Mouse (Mus musculus): ENCODE results near the gene Dzip1. TPM values are rescaled to one million over a fixed set of nuclear protein-coding genes. Genes with fewer than 3 reads are reported as not detected.

Gene Dzip1
- polyA plus RNA-seq, 1 experiment: 47.2 TPM

GRCm38 (mm10) chr14:118919025-118919424 lies 6.2 kb downstream of the Dzip1 start:
- no peak for TF ChIP-seq CTCF (IDR thresholded peaks at IDR 0.05; ENCODE audit: low read depth, low read length)
- no peak for TF ChIP-seq EP300 (IDR thresholded peaks at IDR 0.05; ENCODE audit: insufficient read depth, low read depth, low read length)
- no peak for TF ChIP-seq POLR2A (IDR thresholded peaks at IDR 0.05; ENCODE audit: insufficient read depth, low read length)
- peaks cover 3% of the 10 kb centered on the region for H3K36me3 ChIP-seq (ENCODE audit: control insufficient read depth, insufficient read depth, low read length, poor library complexity, severe bottlenecking)
- no peaks in the 10 kb centered on the region for H3K27me3 ChIP-seq (ENCODE audit: control insufficient read depth, insufficient read depth, low read length, poor library complexity, severe bottlenecking)
- H3K4me1 ChIP-seq (ENCODE audit: control insufficient read depth, insufficient read depth, low read length): peaks cover 1% of the 10 kb centered on the region
- no peak overlapping the region for H3K27ac ChIP-seq (ENCODE audit: insufficient read depth, low read length)
- H3K4me3 ChIP-seq (ENCODE audit: low read depth, low read length): no peak overlapping the region
- H3K9me3 ChIP-seq (replicated peaks; ENCODE audit: control insufficient read depth, insufficient read depth, low read length, poor library complexity, severe bottlenecking): no peaks in the 10 kb centered on the region
- H3K9ac ChIP-seq (ENCODE audit: low read depth, poor library complexity, severe bottlenecking): no peak overlapping the region

GRCm38 (mm10) chr14:118913651-118914050 lies 11.6 kb downstream of the Dzip1 start:
- no peaks in the 10 kb centered on the region for H3K27me3 ChIP-seq (ENCODE audit: control insufficient read depth, insufficient read depth, low read length, poor library complexity, severe bottlenecking)
- H3K9me3 ChIP-seq (replicated peaks; ENCODE audit: control insufficient read depth, insufficient read depth, low read length, poor library complexity, severe bottlenecking): no peaks in the 10 kb centered on the region
- peaks cover 4% of the 10 kb centered on the region; the same call in 1 of the 2 replicates for H3K36me3 ChIP-seq (ENCODE audit: control insufficient read depth, insufficient read depth, low read length, poor library complexity, severe bottlenecking)
- H3K27ac ChIP-seq (ENCODE audit: insufficient read depth, low read length): no peak overlapping the region
- H3K4me3 ChIP-seq (ENCODE audit: low read depth, low read length): no peak overlapping the region
- H3K4me1 ChIP-seq (ENCODE audit: control insufficient read depth, insufficient read depth, low read length): no peaks in the 10 kb centered on the region
- H3K9ac ChIP-seq (ENCODE audit: low read depth, poor library complexity, severe bottlenecking): no peak overlapping the region
- TF ChIP-seq EP300 (IDR thresholded peaks at IDR 0.05; ENCODE audit: insufficient read depth, low read depth, low read length) (no peak), POLR2A (IDR thresholded peaks at IDR 0.05; ENCODE audit: insufficient read depth, low read length) (no peak), CTCF (IDR thresholded peaks at IDR 0.05; ENCODE audit: low read depth, low read length) (no peak)

GRCm38 (mm10) chr14:118911521-118911920 lies 13.7 kb downstream of the Dzip1 start:
- TF ChIP-seq POLR2A (IDR thresholded peaks at IDR 0.05; ENCODE audit: insufficient read depth, low read length) (no peak), CTCF (IDR thresholded peaks at IDR 0.05; ENCODE audit: low read depth, low read length) (no peak), EP300 (IDR thresholded peaks at IDR 0.05; ENCODE audit: insufficient read depth, low read depth, low read length) (no peak)
- no peak overlapping the region for H3K9ac ChIP-seq (ENCODE audit: low read depth, poor library complexity, severe bottlenecking)
- peaks cover 4% of the 10 kb centered on the region; the same call in 1 of the 2 replicates for H3K36me3 ChIP-seq (ENCODE audit: control insufficient read depth, insufficient read depth, low read length, poor library complexity, severe bottlenecking)
- H3K4me1 ChIP-seq (ENCODE audit: control insufficient read depth, insufficient read depth, low read length): no peaks in the 10 kb centered on the region
- H3K27ac ChIP-seq (ENCODE audit: insufficient read depth, low read length): no peak overlapping the region
- H3K9me3 ChIP-seq (replicated peaks; ENCODE audit: control insufficient read depth, insufficient read depth, low read length, poor library complexity, severe bottlenecking): no peaks in the 10 kb centered on the region
- no peaks in the 10 kb centered on the region for H3K27me3 ChIP-seq (ENCODE audit: control insufficient read depth, insufficient read depth, low read length, poor library complexity, severe bottlenecking)
- no peak overlapping the region for H3K4me3 ChIP-seq (ENCODE audit: low read depth, low read length)

GRCm38 (mm10) chr14:118910332-118911222 lies 14.7 kb downstream of the Dzip1 start:
- no peaks in the 10 kb centered on the region for H3K4me1 ChIP-seq (ENCODE audit: control insufficient read depth, insufficient read depth, low read length)
- H3K9ac ChIP-seq (ENCODE audit: low read depth, poor library complexity, severe bottlenecking): no peak overlapping the region
- peaks cover 4% of the 10 kb centered on the region; the same call in 1 of the 2 replicates for H3K36me3 ChIP-seq (ENCODE audit: control insufficient read depth, insufficient read depth, low read length, poor library complexity, severe bottlenecking)
- no peaks in the 10 kb centered on the region for H3K9me3 ChIP-seq (replicated peaks; ENCODE audit: control insufficient read depth, insufficient read depth, low read length, poor library complexity, severe bottlenecking)
- TF ChIP-seq POLR2A (IDR thresholded peaks at IDR 0.05; ENCODE audit: insufficient read depth, low read length): no peak
- TF ChIP-seq CTCF (IDR thresholded peaks at IDR 0.05; ENCODE audit: low read depth, low read length): peak; percentile 54
- H3K27ac ChIP-seq (ENCODE audit: insufficient read depth, low read length): no peak overlapping the region
- no peak overlapping the region for H3K4me3 ChIP-seq (ENCODE audit: low read depth, low read length)
- H3K27me3 ChIP-seq (ENCODE audit: control insufficient read depth, insufficient read depth, low read length, poor library complexity, severe bottlenecking): no peaks in the 10 kb centered on the region

GRCm38 (mm10) chr14:118909872-118910271 lies 15.4 kb downstream of the Dzip1 start:
- Histone ChIP-seq H3K36me3 (ENCODE audit: control insufficient read depth, insufficient read depth, low read length, poor library complexity, severe bottlenecking) (peaks cover 4% of the 10 kb centered on the region; the same call in 1 of the 2 replicates), H3K4me3 (ENCODE audit: low read depth, low read length) (no peak overlapping the region), H3K27me3 (ENCODE audit: control insufficient read depth, insufficient read depth, low read length, poor library complexity, severe bottlenecking) (no peaks in the 10 kb centered on the region), H3K9ac (ENCODE audit: low read depth, poor library complexity, severe bottlenecking) (no peak overlapping the region), H3K4me1 (ENCODE audit: control insufficient read depth, insufficient read depth, low read length) (no peaks in the 10 kb centered on the region), H3K9me3 (replicated peaks; ENCODE audit: control insufficient read depth, insufficient read depth, low read length, poor library complexity, severe bottlenecking) (no peaks in the 10 kb centered on the region), H3K27ac (ENCODE audit: insufficient read depth, low read length) (no peak overlapping the region)
- no peak for TF ChIP-seq POLR2A (IDR thresholded peaks at IDR 0.05; ENCODE audit: insufficient read depth, low read length)

GRCm38 (mm10) chr14:118907592-118907991 lies 17.7 kb downstream of the Dzip1 start:
- no peaks in the 10 kb centered on the region for H3K9me3 ChIP-seq (replicated peaks; ENCODE audit: control insufficient read depth, insufficient read depth, low read length, poor library complexity, severe bottlenecking)
- H3K4me1 ChIP-seq (ENCODE audit: control insufficient read depth, insufficient read depth, low read length): no peaks in the 10 kb centered on the region
- H3K36me3 ChIP-seq (ENCODE audit: control insufficient read depth, insufficient read depth, low read length, poor library complexity, severe bottlenecking): peaks cover 4% of the 10 kb centered on the region; the same call in 1 of the 2 replicates

More at GRCm38 (mm10) chr14:118907592-118907991, 17.7 kb downstream of the Dzip1 start:
- TF ChIP-seq POLR2A (IDR thresholded peaks at IDR 0.05; ENCODE audit: insufficient read depth, low read length): no peak
- TF ChIP-seq EP300 (IDR thresholded peaks at IDR 0.05; ENCODE audit: insufficient read depth, low read depth, low read length): no peak
- no peak for TF ChIP-seq CTCF (IDR thresholded peaks at IDR 0.05; ENCODE audit: low read depth, low read length)
- Histone ChIP-seq H3K27me3 (ENCODE audit: control insufficient read depth, insufficient read depth, low read length, poor library complexity, severe bottlenecking) (no peaks in the 10 kb centered on the region), H3K9ac (ENCODE audit: low read depth, poor library complexity, severe bottlenecking) (no peak overlapping the region), H3K4me3 (ENCODE audit: low read depth, low read length) (no peak overlapping the region), H3K27ac (ENCODE audit: insufficient read depth, low read length) (no peak overlapping the region)

All from ES-Bruce4 (cell line).